8 mouse cellular contexts compared by ENCODE assay signal in the genomic region with DNA sequence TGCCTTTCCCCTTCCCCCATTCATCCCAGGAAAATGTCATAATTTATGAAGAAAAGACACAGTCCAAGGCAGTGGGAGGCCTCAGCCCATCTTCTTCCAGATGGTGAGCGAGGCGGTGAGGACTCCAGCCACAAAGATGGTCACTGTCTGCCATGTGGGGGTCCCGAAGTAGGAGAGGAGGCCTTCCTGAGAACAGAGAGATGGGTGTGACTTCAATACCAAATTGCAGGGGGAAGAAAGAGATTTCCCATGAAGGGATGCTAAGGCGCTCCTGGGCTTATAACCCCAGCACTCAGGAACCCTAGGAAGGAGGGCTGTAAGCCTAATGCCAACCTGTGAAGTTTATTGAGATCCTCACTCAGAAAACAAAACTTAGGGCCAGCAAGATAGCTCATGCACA. TPM values are rescaled to one million over a fixed set of nuclear protein-coding genes. Genes with fewer than 3 reads are reported as not detected.
DNase-seq lines count a peak whose midpoint lies in the region; ATAC-seq and TF ChIP-seq lines count a peak whose summit lies in the region.
"Had no signal": no experiment of that assay in that cellular context is flagged by ENCODE, and none has a peak within 500 bp of the region (broad histone marks: within the 10 kb centered on the region; RNA-seq: fewer than 3 reads in every experiment).

No protein-coding gene starts in this region.

- in situ Hi-C loops in ES-E14 (cut with MboI; ENCODE audit: low sequenced_read_pairs in 2 of 2, unreplicated experiment in 2 of 2): no loop called here

- ATAC-seq in kidney, embryonic 16.5 days (ENCODE audit: low FRiP score, low TSS enrichment): no peak
- no peak for ATAC-seq in liver, embryonic 13.5 days (ENCODE audit: low read depth)

- no peak for DNase-seq in kidney, adult 9 months
- DNase-seq in ES-E14 (ENCODE audit: low read depth, low spot score): no peak
- DNase-seq in embryonic facial prominence, embryonic 10.5 days (ENCODE audit: low spot score): no peak
- no peak for DNase-seq in liver, embryonic 13.5 days
- DNase-seq in embryo, embryonic 11 days: no peak
- DNase-seq in frontal cortex, postnatal 36 days (ENCODE audit: low spot score in 2 of 2): no peak
- DNase-seq: lung, postnatal 14 days had no signal

- H3K27me3 ChIP-seq in kidney, embryonic 16.5 days (ENCODE audit: insufficient read depth, low read length): no peaks in the 10 kb centered on the region
- H3K27me3 ChIP-seq in embryonic facial prominence, embryonic 10.5 days (replicated peaks; ENCODE audit: low read depth, poor library complexity, severe bottlenecking): no peaks in the 10 kb centered on the region
- H3K27me3 ChIP-seq in liver, embryonic 13.5 days: no peaks in the 10 kb centered on the region

- peaks cover 46% of the 10 kb centered on the region for H3K4me1 ChIP-seq in kidney, embryonic 16.5 days (ENCODE audit: insufficient read depth, low read length)
- peaks cover 0 to under 1% of the 10 kb centered on the region in 2 experiments; a peak in 1 of 4 replicates for H3K4me1 ChIP-seq in ES-E14 (ENCODE audit: control insufficient read depth in 2 of 2, insufficient read depth in 2 of 2, low read length in 2 of 2, poor library complexity in 1 of 2)
- peaks cover 54% of the 10 kb centered on the region for H3K4me1 ChIP-seq in embryonic facial prominence, embryonic 10.5 days
- peaks cover 82% of the 10 kb centered on the region for H3K4me1 ChIP-seq in liver, embryonic 13.5 days (replicated peaks)

- no peaks in the 10 kb centered on the region for H3K9me3 ChIP-seq in kidney, embryonic 16.5 days (ENCODE audit: low read length)
- no peaks in the 10 kb centered on the region for H3K9me3 ChIP-seq in ES-E14 (ENCODE audit: control insufficient read depth, insufficient read depth, low read depth, low read length)
- H3K9me3 ChIP-seq in embryonic facial prominence, embryonic 10.5 days: no peaks in the 10 kb centered on the region
- H3K9me3 ChIP-seq in liver, embryonic 13.5 days (replicated peaks): no peaks in the 10 kb centered on the region

- WGBS in kidney, embryonic 16.5 days: 87% methylated on average over 4 of the region's 4 CpGs
- 92% methylated on average over 4 of the region's 4 CpGs for WGBS in embryonic facial prominence, embryonic 10.5 days
- 83% methylated on average over 4 of the region's 4 CpGs for WGBS in liver, embryonic 13.5 days (ENCODE audit: insufficient replicate concordance)

- no peak overlapping the region for H3K4me2 ChIP-seq in kidney, embryonic 16.5 days (replicated peaks; ENCODE audit: low read depth, low read length)
- peak overlapping the region; percentile 81 for H3K4me2 ChIP-seq in liver, embryonic 13.5 days

- H3K4me3 ChIP-seq in kidney, embryonic 16.5 days (ENCODE audit: low read length): no peak overlapping the region
- peak overlapping the region in 1 of 2 experiments; percentile 57; a peak in 2 of 4 replicates for H3K4me3 ChIP-seq in ES-E14 (ENCODE audit: insufficient read depth in 1 of 2, low read depth in 1 of 2, low read length in 2 of 2, poor library complexity in 1 of 2, severe bottlenecking in 1 of 2)
- H3K4me3 ChIP-seq in embryonic facial prominence, embryonic 10.5 days: no peak overlapping the region
- peak overlapping the region; percentile 45 for H3K4me3 ChIP-seq in liver, embryonic 13.5 days (replicated peaks)

- peaks cover 32% of the 10 kb centered on the region for H3K36me3 ChIP-seq in kidney, embryonic 16.5 days (ENCODE audit: insufficient read depth, low read length)
- peaks cover 58% of the 10 kb centered on the region for H3K36me3 ChIP-seq in ES-E14 (ENCODE audit: control insufficient read depth, insufficient read depth, low read length, poor library complexity, severe bottlenecking)
- H3K36me3 ChIP-seq in embryonic facial prominence, embryonic 10.5 days (replicated peaks): peaks cover 75% of the 10 kb centered on the region
- H3K36me3 ChIP-seq in liver, embryonic 13.5 days: peaks cover 62% of the 10 kb centered on the region

- H3K9ac ChIP-seq in kidney, embryonic 16.5 days (replicated peaks; ENCODE audit: low read length): 0 out of 2 replicates have a peak overlapping the region, but pooled peaks have one; percentile 15
- peak overlapping the region; percentile 50; the same call in 1 of the 2 replicates for H3K9ac ChIP-seq in ES-E14 (ENCODE audit: insufficient read depth, low read depth, low read length, poor library complexity, severe bottlenecking)
- peak overlapping the region; percentile 63 for H3K9ac ChIP-seq in liver, embryonic 13.5 days

- H3K27ac ChIP-seq in kidney, embryonic 16.5 days (ENCODE audit: low read length): peak overlapping the region; percentile 94
- peak overlapping the region; percentile 99 for H3K27ac ChIP-seq in ES-E14 (ENCODE audit: insufficient read depth, low read depth, low read length, poor library complexity, severe bottlenecking)
- H3K27ac ChIP-seq in embryonic facial prominence, embryonic 10.5 days (replicated peaks): peak overlapping the region; percentile 96
- H3K27ac ChIP-seq in liver, embryonic 13.5 days: peak overlapping the region; percentile 98

TF ChIP-seq in ES-E14, 5 proteins besides CTCF, POLR2A, EP300 and RAD21:
- TF ChIP-seq HCFC1 (IDR thresholded peaks at IDR 0.05; ENCODE audit: borderline replicate concordance, insufficient read depth, low read length) (no peak), MAFK (IDR thresholded peaks at IDR 0.05; ENCODE audit: insufficient read depth, low read depth, low read length) (no peak), ZNF384 (IDR thresholded peaks at IDR 0.05; ENCODE audit: low read depth, low read length) (no peak), ZC3H11A (IDR thresholded peaks at IDR 0.05; ENCODE audit: borderline replicate concordance, low read depth, low read length) (no peak), CHD2 (IDR thresholded peaks at IDR 0.05; ENCODE audit: low read depth, low read length) (no peak)

RNA-seq across cellular contexts. Expression of gene Ftl1, which starts 2.1 kb away (rescaled TPM):
- 5,149 and 5,628 TPM in 2 replicates for polyA plus RNA-seq in kidney, embryonic 16.5 days (2015; fragmentation: Nextera tagmentation; extraction: Ambion mirVana)
- 398 and 408 TPM in 2 replicates for total RNA-seq in ES-E14 (2012; rRNA removed)
- 5,460 and 5,734 TPM in 2 replicates for polyA plus RNA-seq in embryonic facial prominence, embryonic 10.5 days (2016; fragmentation: Nextera tagmentation; extraction: Ambion mirVana)
- polyA plus RNA-seq in liver, embryonic 13.5 days (2015; fragmentation: Nextera tagmentation; extraction: Ambion mirVana): 7,621 and 8,262 TPM in 2 replicates

RNA-seq across cellular contexts. Expression of gene Bax, which starts 4.9 kb away (rescaled TPM):
- polyA plus RNA-seq in kidney, embryonic 16.5 days (2015; fragmentation: Nextera tagmentation; extraction: Ambion mirVana): 172 and 182 TPM in 2 replicates
- 388 and 591 TPM in 2 replicates for total RNA-seq in ES-E14 (2012; rRNA removed)
- 243 and 247 TPM in 2 replicates for polyA plus RNA-seq in embryonic facial prominence, embryonic 10.5 days (2016; fragmentation: Nextera tagmentation; extraction: Ambion mirVana)
- 104 and 106 TPM in 2 replicates for polyA plus RNA-seq in liver, embryonic 13.5 days (2015; fragmentation: Nextera tagmentation; extraction: Ambion mirVana)

RNA-seq across cellular contexts. Expression of gene Tulp2, which starts 19.9 kb away (rescaled TPM):
- polyA plus RNA-seq in kidney, embryonic 16.5 days (2015; fragmentation: Nextera tagmentation; extraction: Ambion mirVana): 0.80 and 1.1 TPM in 2 replicates
- total RNA-seq in ES-E14 (2012; rRNA removed): 2.6 TPM in 2 replicates
- 0.93 and 1.4 TPM in 2 replicates for polyA plus RNA-seq in embryonic facial prominence, embryonic 10.5 days (2016; fragmentation: Nextera tagmentation; extraction: Ambion mirVana)
- polyA plus RNA-seq in liver, embryonic 13.5 days (2015; fragmentation: Nextera tagmentation; extraction: Ambion mirVana): 0.80 and 0.87 TPM in 2 replicates

RNA-seq across cellular contexts. Expression of gene Ruvbl2, which starts 23.9 kb away (rescaled TPM):
- 164 and 173 TPM in 2 replicates for polyA plus RNA-seq in kidney, embryonic 16.5 days (2015; fragmentation: Nextera tagmentation; extraction: Ambion mirVana)
- total RNA-seq in ES-E14 (2012; rRNA removed): 228 and 281 TPM in 2 replicates
- 227 TPM in 2 replicates for polyA plus RNA-seq in embryonic facial prominence, embryonic 10.5 days (2016; fragmentation: Nextera tagmentation; extraction: Ambion mirVana)
- polyA plus RNA-seq in liver, embryonic 13.5 days (2015; fragmentation: Nextera tagmentation; extraction: Ambion mirVana): 111 and 119 TPM in 2 replicates

RNA-seq across cellular contexts. Expression of gene Gm45808, which starts 24.8 kb away (rescaled TPM):
- polyA plus RNA-seq in kidney, embryonic 16.5 days (2015; fragmentation: Nextera tagmentation; extraction: Ambion mirVana): not detected in 2 replicates
- total RNA-seq in ES-E14 (2012; rRNA removed): 0.71 TPM in 1 of 2 replicates, not detected in the other
- not detected in 2 replicates for polyA plus RNA-seq in embryonic facial prominence, embryonic 10.5 days (2016; fragmentation: Nextera tagmentation; extraction: Ambion mirVana)
- polyA plus RNA-seq in liver, embryonic 13.5 days (2015; fragmentation: Nextera tagmentation; extraction: Ambion mirVana): not detected in 2 replicates
